Mouse (Mus musculus) limb, embryonic 15.5 days (tissue): ENCODE measurements at regions not wholly inside any gene's neighbourhood (a gene's known extent, or its start where the extent isn't known, plus 50 kb on each side); places are given as distances from the start of the nearest gene placed in this dataset.
A peak's percentile ranks its signal among the peaks of the same experiment; 100 is the strongest.

ENCODE experiments used
- ATAC-seq: fragments of 200-750 bp; cut with Nextera tagmentation; 2 replicates; pipeline ENCODE4 v1.8.0; 2017; ENCODE audit warnings: low read depth, moderate TSS enrichment; ENCODE audit not compliant: insufficient number of reproducible peaks, low FRiP score, low TSS enrichment
- H3K27ac ChIP-seq: fragments of 300-500 bp; sonication (generic); 2 replicates; pipeline ENCODE4 v1.5.1; 2015; ENCODE audit warnings: moderate library complexity, mild to moderate bottlenecking, inconsistent platforms
- H3K27me3 ChIP-seq: fragments of 300-500 bp; sonication (generic); 2 replicates; pipeline ENCODE4 v1.6.1; 2015; ENCODE audit warnings: inconsistent platforms
- H3K36me3 ChIP-seq: fragments of 300-500 bp; sonication (generic); 2 replicates; pipeline ENCODE4 v1.6.1; 2015; ENCODE audit warnings: inconsistent platforms
- H3K4me1 ChIP-seq: fragments of 300-500 bp; sonication (generic); 2 replicates; pipeline ENCODE4 v1.6.1; 2015; ENCODE audit warnings: inconsistent platforms
- H3K4me2 ChIP-seq: fragments of 300-500 bp; sonication (generic); 2 replicates; pipeline ENCODE4 v1.6.1; 2015; ENCODE audit warnings: mild to moderate bottlenecking, inconsistent platforms
- H3K4me3 ChIP-seq: fragments of 300-500 bp; sonication (generic); 2 replicates; pipeline ENCODE4 v1.5.1; 2015; ENCODE audit warnings: mild to moderate bottlenecking, inconsistent platforms
- H3K9ac ChIP-seq: fragments of 300-500 bp; sonication (generic); 2 replicates; pipeline ENCODE4 v1.6.1; 2015; ENCODE audit warnings: inconsistent platforms
- H3K9me3 ChIP-seq: fragments of 300-500 bp; sonication (generic); 2 replicates; pipeline ENCODE4 v1.6.1; 2016; ENCODE audit warnings: inconsistent platforms
- WGBS: fragments of 180-500 bp; shearing (Covaris S2); methylation state at CpG from one replicate; pipeline ENCODE4 v1.1.7; 2015; 5-methylcytosine and 5-hydroxymethylcytosine counted together

DNA sequence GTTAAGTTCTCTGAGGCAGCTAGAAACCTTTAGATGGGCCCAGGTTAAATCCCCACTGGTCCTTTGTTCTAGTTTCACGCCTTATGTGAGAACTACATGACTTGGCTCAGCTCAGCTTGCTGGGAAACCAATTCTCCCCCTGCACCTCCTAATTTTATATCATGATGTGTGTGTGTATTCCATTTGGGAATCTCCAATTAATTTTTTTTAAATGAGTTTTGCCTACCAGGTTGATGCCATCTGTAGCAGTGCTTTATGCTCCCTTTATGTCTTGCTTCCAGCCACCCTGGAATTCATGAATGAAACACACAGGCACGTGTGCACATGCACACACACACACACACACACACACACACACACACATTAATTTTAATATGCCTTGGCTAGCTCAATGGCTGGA lies 180.0 kb upstream of the Gli3 start:
- no peak overlapping the region for H3K4me2 ChIP-seq
- H3K4me1 ChIP-seq = no peaks in the 10 kb centered on the region
- ATAC-seq = no peak
- no peaks in the 10 kb centered on the region for H3K9me3 ChIP-seq
- H3K27ac ChIP-seq = no peak overlapping the region
- no peak overlapping the region for H3K4me3 ChIP-seq
- H3K27me3 ChIP-seq = no peaks in the 10 kb centered on the region
- no peak overlapping the region for H3K9ac ChIP-seq
- H3K36me3 ChIP-seq = no peaks in the 10 kb centered on the region
- WGBS = 50% methylated on average over 2 of the region's 2 CpGs

DNA sequence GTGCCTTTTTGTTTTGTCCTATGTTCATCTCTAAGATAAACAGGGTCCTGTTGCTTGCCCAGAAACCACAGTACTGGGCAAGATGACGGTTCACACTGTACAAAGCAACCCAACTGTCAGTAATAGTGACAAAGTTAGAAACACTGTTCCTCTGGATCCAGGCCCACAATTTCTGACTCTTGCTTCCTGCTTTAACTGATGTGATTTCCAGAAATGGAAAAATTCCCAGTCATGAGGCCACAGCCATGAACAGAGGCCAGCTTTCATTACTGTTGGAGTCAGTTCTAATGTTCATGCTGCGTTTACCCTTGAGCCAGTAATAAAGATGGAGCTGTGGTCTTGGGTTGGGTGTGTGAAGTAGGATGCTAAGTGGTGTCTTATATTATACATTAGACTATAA lies 164.6 kb upstream of the Gli3 start:
- H3K27me3 ChIP-seq = no peaks in the 10 kb centered on the region
- H3K9me3 ChIP-seq = no peaks in the 10 kb centered on the region
- H3K4me2 ChIP-seq = no peak overlapping the region
- peak; percentile 67; the same call in 1 of the 2 replicates for ATAC-seq
- no peak overlapping the region for H3K4me3 ChIP-seq
- WGBS = 39% methylated on average over 2 of the region's 2 CpGs
- H3K36me3 ChIP-seq = no peaks in the 10 kb centered on the region
- no peak overlapping the region for H3K9ac ChIP-seq
- 0 out of 2 replicates have a peak, but pooled peaks cover 4% of the 10 kb centered on the region for H3K4me1 ChIP-seq
- H3K27ac ChIP-seq = no peak overlapping the region

DNA sequence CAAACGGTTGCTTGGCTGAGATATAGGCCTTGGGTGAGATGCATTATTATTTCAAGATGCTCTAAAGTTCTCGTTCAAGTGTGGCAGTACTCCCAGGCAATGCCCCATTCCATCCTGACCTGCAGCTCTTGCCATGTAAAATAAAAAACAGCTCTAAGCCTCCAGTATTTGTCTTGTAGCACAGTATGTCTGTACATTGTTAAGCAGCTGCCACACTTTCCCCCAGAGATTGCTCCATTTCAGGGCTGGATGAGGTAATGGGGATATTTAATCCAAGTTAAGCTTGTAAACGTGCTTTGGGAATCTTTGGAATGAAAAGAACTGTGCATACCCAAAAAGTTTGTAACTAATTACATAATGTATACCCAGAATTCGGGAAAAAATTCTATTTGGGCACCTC lies 137.6 kb upstream of the Gli3 start:
- no peak overlapping the region for H3K4me3 ChIP-seq
- peaks cover 9% of the 10 kb centered on the region; the same call in 1 of the 2 replicates for H3K4me1 ChIP-seq
- ATAC-seq = peak; percentile 79
- H3K36me3 ChIP-seq = no peaks in the 10 kb centered on the region
- H3K27ac ChIP-seq = no peak overlapping the region
- H3K27me3 ChIP-seq = no peaks in the 10 kb centered on the region
- H3K4me2 ChIP-seq = no peak overlapping the region
- H3K9me3 ChIP-seq = no peaks in the 10 kb centered on the region
- 17% methylated on average over 4 of the region's 4 CpGs for WGBS
- H3K9ac ChIP-seq = no peak overlapping the region

DNA sequence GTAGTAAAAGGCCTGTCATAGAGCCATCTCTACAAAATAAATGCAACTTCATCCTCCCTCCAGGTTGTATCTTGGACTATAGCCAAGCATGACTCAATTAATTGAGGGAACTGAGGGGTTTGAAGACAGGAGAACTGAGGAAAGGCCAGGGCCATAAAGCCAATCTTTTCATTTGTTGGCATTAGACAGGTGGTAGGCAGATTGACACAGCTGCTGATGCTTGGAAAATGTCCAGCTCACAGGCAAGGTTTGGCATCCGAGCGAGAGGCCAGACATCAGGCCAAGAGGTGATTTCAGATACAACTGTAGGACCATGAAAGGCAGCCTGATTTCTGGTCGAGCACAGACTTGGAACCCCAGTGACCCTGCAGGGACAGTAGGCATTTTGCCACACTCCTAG lies 136.9 kb upstream of the Gli3 start:
- ATAC-seq = no peak

DNA sequence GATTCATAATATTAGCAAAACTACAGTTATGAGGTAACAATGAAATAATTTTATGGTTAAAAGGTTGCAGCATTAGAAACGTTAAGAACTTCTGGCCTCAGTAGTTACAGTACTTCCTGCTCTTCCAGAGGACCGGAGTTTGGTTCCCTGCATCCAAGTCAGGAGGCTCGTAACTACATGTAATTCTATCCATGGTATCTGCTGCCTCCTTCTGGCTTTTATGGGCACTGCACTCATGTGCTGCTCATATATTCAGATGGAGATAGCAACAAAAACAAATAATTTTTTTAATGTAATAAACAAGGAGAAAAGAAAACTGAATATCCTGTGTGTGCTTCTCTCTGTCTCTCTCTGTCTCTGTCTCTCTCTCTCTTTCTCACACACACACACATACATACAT lies 133.5 kb upstream of the Gli3 start:
- 86% methylated on average over 3 of the region's 3 CpGs for WGBS

More for the DNA sequence above, 136.9 kb upstream of the Gli3 start:
- H3K9me3 ChIP-seq = no peaks in the 10 kb centered on the region
- 0 out of 2 replicates have a peak overlapping the region, but pooled peaks have one; percentile 40 for H3K27ac ChIP-seq
- H3K4me1 ChIP-seq = peaks cover 9% of the 10 kb centered on the region; the same call in 1 of the 2 replicates
- no peak overlapping the region for H3K9ac ChIP-seq
- no peaks in the 10 kb centered on the region for H3K36me3 ChIP-seq
- no peaks in the 10 kb centered on the region for H3K27me3 ChIP-seq
- 39% methylated on average over 3 of the region's 3 CpGs for WGBS
- H3K4me3 ChIP-seq = no peak overlapping the region
- no peak overlapping the region for H3K4me2 ChIP-seq

DNA sequence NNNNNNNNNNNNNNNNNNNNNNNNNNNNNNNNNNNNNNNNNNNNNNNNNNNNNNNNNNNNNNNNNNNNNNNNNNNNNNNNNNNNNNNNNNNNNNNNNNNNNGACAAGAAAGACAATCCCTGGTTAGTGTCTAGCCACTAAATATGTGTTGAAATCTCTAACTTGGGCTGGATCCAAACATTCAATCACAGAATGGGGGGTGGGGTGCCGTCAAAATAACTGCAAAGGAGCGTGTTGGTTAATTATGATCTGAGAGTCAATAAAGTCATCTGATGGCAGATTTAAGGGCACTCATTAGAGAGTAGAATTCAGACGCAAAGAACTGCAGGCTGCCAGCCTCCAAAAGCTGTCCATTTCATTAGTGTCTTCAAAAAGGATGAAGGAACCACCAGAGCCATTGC lies 119.6 kb upstream of the Gli3 start:
- Histone ChIP-seq H3K9me3 (no peaks in the 10 kb centered on the region), H3K36me3 (no peaks in the 10 kb centered on the region), H3K27ac (no peak overlapping the region; the same call in 1 of the 2 replicates), H3K4me1 (peaks cover 12% of the 10 kb centered on the region; the same call in 1 of the 2 replicates), H3K4me2 (no peak overlapping the region), H3K27me3 (no peaks in the 10 kb centered on the region), H3K4me3 (no peak overlapping the region), H3K9ac (no peak overlapping the region)
- WGBS = 18% methylated on average over 3 of the region's 3 CpGs
- no peak for ATAC-seq

More for the DNA sequence above, 133.5 kb upstream of the Gli3 start:
- Histone ChIP-seq H3K36me3 (no peaks in the 10 kb centered on the region), H3K4me2 (no peak overlapping the region), H3K4me3 (no peak overlapping the region), H3K9ac (no peak overlapping the region), H3K27ac (no peak overlapping the region), H3K27me3 (no peaks in the 10 kb centered on the region), H3K9me3 (no peaks in the 10 kb centered on the region), H3K4me1 (peaks cover 9% of the 10 kb centered on the region; the same call in 1 of the 2 replicates)
- ATAC-seq = no peak

DNA sequence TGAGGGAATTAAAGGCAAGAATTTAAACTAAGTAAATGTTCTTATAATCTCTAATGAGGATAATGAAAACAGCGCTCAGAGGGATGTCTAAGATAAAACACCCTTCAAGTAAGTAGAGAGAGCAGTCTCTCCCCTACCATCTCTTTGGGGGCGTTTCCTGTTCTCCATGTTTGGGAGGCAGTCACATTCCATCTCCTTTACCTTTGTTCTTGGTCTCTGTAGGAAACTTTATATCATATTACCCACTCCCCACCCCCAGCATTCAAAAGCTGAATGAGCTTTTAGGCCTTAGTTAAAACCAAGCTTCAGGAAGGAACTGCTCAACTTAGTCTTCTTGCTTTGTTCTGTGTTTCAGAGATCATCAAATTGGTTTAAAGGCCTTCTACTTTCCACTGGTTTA lies 116.2 kb upstream of the Gli3 start:
- ATAC-seq = no peak
- Histone ChIP-seq H3K27ac (no peak overlapping the region), H3K4me2 (no peak overlapping the region), H3K9me3 (no peaks in the 10 kb centered on the region), H3K27me3 (no peaks in the 10 kb centered on the region), H3K9ac (no peak overlapping the region), H3K4me3 (no peak overlapping the region), H3K36me3 (no peaks in the 10 kb centered on the region), H3K4me1 (peaks cover 12% of the 10 kb centered on the region; the same call in 1 of the 2 replicates)
- 23% methylated on average over 2 of the region's 2 CpGs for WGBS

DNA sequence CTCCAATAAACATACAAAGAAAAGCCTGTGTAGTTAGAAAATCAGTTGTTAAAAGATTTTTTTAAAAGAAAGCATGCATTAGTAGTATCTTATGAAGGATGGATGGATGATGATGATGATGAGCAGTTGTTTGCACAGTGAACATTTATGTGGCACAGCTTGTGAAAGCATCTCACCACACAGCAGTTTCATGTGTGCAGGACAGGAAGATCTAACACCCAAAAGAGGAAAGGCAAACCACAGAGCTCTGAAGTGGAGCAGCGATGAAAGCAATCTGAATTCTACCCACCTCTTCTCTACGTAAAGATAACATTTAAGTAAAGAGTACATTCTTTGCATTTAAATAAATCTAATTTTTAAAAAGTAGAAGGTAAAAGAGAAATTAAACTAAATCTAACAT lies 96.6 kb upstream of the Gli3 start:
- H3K4me1 ChIP-seq = no peaks in the 10 kb centered on the region
- H3K27ac ChIP-seq = no peak overlapping the region
- WGBS = 85% methylated on average over 2 of the region's 2 CpGs
- H3K4me2 ChIP-seq = no peak overlapping the region
- H3K4me3 ChIP-seq = no peak overlapping the region
- H3K36me3 ChIP-seq = no peaks in the 10 kb centered on the region
- ATAC-seq = no peak
- no peak overlapping the region for H3K9ac ChIP-seq
- no peaks in the 10 kb centered on the region for H3K9me3 ChIP-seq
- H3K27me3 ChIP-seq = no peaks in the 10 kb centered on the region

DNA sequence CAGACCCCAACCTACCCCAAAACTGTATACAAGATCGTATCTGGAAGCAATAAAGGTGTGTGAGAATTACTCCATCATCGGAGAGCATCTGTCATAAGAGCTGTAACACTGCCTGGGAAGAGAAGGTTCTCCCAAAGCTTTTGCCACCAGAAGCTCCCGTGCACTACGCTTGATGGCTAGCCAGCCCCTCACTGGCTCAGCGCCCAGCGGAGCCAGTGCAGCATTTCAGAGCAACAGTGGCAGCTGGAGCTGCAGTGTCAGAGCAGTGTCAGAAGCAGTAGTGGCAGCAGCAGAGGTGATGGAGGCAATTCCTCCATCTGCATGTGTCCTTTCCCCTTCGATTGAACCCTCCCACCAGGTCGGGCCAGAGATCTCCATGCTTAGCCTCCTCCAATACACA lies 83.0 kb upstream of the Gli3 start:
- ATAC-seq = no peak
- H3K27me3 ChIP-seq = no peaks in the 10 kb centered on the region
- H3K9ac ChIP-seq = no peak overlapping the region
- WGBS = 62% methylated on average over 8 of the region's 8 CpGs
- H3K36me3 ChIP-seq = no peaks in the 10 kb centered on the region
- H3K4me1 ChIP-seq = 0 out of 2 replicates have a peak, but pooled peaks cover 2% of the 10 kb centered on the region
- H3K27ac ChIP-seq = no peak overlapping the region
- no peaks in the 10 kb centered on the region for H3K9me3 ChIP-seq
- no peak overlapping the region for H3K4me3 ChIP-seq
- no peak overlapping the region for H3K4me2 ChIP-seq

DNA sequence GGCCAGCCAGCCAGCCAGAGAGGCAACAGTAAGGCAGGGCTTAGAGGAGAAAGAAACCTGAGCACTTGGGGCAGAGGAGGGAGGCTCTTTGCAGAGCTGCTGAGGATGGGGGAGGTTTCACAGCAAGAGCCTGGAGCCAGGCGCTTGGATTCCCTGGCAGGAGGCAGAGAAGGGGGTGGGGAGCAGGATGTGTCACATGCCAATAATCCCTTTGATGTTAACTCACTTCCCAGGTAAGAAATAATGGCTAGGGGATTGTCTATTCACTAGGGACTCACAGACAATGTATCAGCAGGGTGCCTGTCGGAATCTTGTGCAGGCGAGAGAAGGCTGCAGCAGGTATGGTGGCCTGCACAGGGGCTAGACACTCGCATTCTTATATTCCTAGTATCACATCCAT lies 67.8 kb upstream of the Gli3 start:
- no peak for ATAC-seq
- Histone ChIP-seq H3K9me3 (no peaks in the 10 kb centered on the region), H3K27me3 (no peaks in the 10 kb centered on the region), H3K4me1 (peaks cover 5% of the 10 kb centered on the region), H3K4me2 (no peak overlapping the region), H3K36me3 (no peaks in the 10 kb centered on the region), H3K27ac (no peak overlapping the region), H3K9ac (no peak overlapping the region), H3K4me3 (no peak overlapping the region)
- 18% methylated on average over 4 of the region's 4 CpGs for WGBS

DNA sequence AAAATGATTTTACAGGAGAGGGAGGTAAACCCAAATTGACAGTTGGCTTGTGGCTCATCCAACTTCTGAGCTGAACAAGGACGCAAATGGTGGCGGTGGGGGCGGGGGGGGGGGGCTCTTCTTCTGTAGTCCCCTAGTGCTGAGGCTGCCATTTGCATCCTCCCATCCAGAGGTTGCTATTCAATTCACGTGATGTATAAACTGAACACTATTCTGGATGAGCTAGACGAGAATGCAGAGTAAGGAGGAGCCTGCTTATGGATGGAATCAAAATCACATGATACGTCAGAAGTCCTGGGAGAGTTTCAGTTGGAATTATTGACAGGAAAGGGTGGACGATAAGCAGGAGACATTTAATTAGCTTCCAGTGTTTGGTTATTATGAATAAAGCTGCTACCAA lies 67.3 kb upstream of the Gli3 start:
- Histone ChIP-seq H3K4me3 (no peak overlapping the region), H3K9ac (no peak overlapping the region), H3K4me1 (peaks cover 5% of the 10 kb centered on the region), H3K9me3 (no peaks in the 10 kb centered on the region), H3K27ac (no peak overlapping the region), H3K4me2 (no peak overlapping the region), H3K36me3 (no peaks in the 10 kb centered on the region), H3K27me3 (no peaks in the 10 kb centered on the region)
- 22% methylated on average over 7 of the region's 7 CpGs for WGBS
- no peak for ATAC-seq

DNA sequence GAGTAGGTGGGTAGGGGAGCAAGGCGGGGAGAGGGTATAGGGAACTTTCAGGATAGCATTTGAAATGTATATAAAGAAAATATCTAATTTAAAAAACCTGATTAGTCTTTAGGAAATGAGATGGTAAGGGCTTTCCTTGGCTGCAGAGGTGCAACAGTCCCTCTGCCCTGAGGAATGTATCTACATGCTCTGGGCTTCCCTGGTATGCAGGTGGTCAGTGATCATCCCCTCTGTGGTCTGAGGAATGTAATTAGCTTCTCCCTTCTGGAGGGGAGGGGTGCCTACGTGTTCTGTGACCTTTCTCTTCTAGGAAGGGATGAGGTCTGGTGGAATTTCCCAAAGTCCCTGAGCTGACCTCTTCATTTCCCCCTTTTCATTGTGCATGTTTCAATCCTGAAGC lies 64.4 kb upstream of the Gli3 start:
- 59% methylated on average over 2 of the region's 2 CpGs for WGBS
- Histone ChIP-seq H3K36me3 (no peaks in the 10 kb centered on the region), H3K27me3 (no peaks in the 10 kb centered on the region), H3K27ac (no peak overlapping the region), H3K4me2 (no peak overlapping the region), H3K4me1 (peaks cover 5% of the 10 kb centered on the region), H3K9me3 (no peaks in the 10 kb centered on the region), H3K9ac (no peak overlapping the region), H3K4me3 (no peak overlapping the region)
- ATAC-seq = no peak
